Mouse (Mus musculus): ENCODE measurements around the gene Gm42372. TPM values are rescaled to one million over a fixed set of nuclear protein-coding genes. Genes with fewer than 3 reads are reported as not detected.

Gene Gm42372
- polyA plus RNA-seq, 1 experiment from 2014 or later, result 0.65 TPM

GRCm38 (mm10) chr7:17027588-17028343 lies 44.9 kb downstream of the Gm42372 start, which contains the start of gene Ppp5c:
Gene Ppp5c (minus strand): TSS chr7:17027924.
- Histone ChIP-seq H3K4me1 (ENCODE audit: control insufficient read depth, insufficient read depth, low read length) (peaks cover 21% of the 10 kb centered on the region), H3K9me3 (ENCODE audit: control insufficient read depth, low read length) (no peaks in the 10 kb centered on the region), H3K4me2 (ENCODE audit: low read depth, severe bottlenecking) (peak within 1 kb of the TSS; percentile 71), H3K4me3 (ENCODE audit: low read depth, low read length) (peak within 1 kb of the TSS; percentile 46), H3K9ac (ENCODE audit: low read length) (peak within 1 kb of the TSS; percentile 50), H3K36me3 (ENCODE audit: control insufficient read depth, insufficient read depth, low read length) (peaks cover 5% of the 10 kb centered on the region; the same call in 1 of the 2 replicates), H3K27ac (replicated peaks; ENCODE audit: low read depth, low read length) (0 out of 2 replicates have a peak within 1 kb of the TSS, but pooled peaks have one; percentile 57), H3K27me3 (ENCODE audit: control insufficient read depth, insufficient read depth, low read length) (no peaks in the 10 kb centered on the region)
- WGBS, result under 1% methylated on average over 56 of the region's 58 CpGs
- DNase-seq (ENCODE audit: low spot score), result peak; percentile 96
- ATAC-seq (ENCODE audit: insufficient number of reproducible peaks, low FRiP score, low TSS enrichment, low read depth), result peak; percentile 87

DNA sequence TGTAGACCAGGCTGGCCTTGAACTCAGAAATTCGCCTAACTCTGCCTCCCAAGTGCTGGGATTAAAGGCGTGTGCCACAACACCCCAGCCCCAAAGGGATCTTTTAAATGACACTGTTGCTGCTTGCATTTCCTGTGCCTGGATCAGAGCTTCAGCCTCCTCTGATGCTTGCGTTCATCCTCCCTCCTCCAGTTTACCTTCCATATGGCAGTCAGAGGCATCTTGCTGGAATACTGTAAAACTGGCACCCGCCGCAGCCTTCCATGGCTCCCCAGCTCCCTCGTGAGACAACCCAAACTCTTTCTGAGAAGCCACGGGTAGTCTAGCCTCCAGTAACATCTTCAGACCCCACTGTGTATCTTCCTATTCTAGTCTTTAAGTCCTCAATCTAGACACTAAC lies 46.0 kb downstream of the Gm42372 start:
- H3K4me2 ChIP-seq (ENCODE audit: low read depth, severe bottlenecking), result no peak overlapping the region
- H3K27me3 ChIP-seq (ENCODE audit: control insufficient read depth, insufficient read depth, low read length), result no peaks in the 10 kb centered on the region
- no peak overlapping the region for H3K4me3 ChIP-seq (ENCODE audit: low read depth, low read length)
- H3K4me1 ChIP-seq (ENCODE audit: control insufficient read depth, insufficient read depth, low read length), result peaks cover 20% of the 10 kb centered on the region
- DNase-seq (ENCODE audit: low spot score), result no peak
- H3K36me3 ChIP-seq (ENCODE audit: control insufficient read depth, insufficient read depth, low read length), result no peaks in the 10 kb centered on the region; the same call in 1 of the 2 replicates
- 69% methylated on average over 7 of the region's 7 CpGs for WGBS
- H3K9ac ChIP-seq (ENCODE audit: low read length), result no peak overlapping the region
- no peak for ATAC-seq (ENCODE audit: insufficient number of reproducible peaks, low FRiP score, low TSS enrichment, low read depth)
- H3K9me3 ChIP-seq (ENCODE audit: control insufficient read depth, low read length), result no peaks in the 10 kb centered on the region
- no peak overlapping the region for H3K27ac ChIP-seq (replicated peaks; ENCODE audit: low read depth, low read length)

- no peak for DNase-seq (ENCODE audit: low spot score)
- Histone ChIP-seq H3K27me3 (ENCODE audit: control insufficient read depth, insufficient read depth, low read length) (no peaks in the 10 kb centered on the region), H3K27ac (replicated peaks; ENCODE audit: low read depth, low read length) (no peak overlapping the region), H3K9me3 (ENCODE audit: control insufficient read depth, low read length) (no peaks in the 10 kb centered on the region), H3K4me2 (ENCODE audit: low read depth, severe bottlenecking) (no peak overlapping the region), H3K4me1 (ENCODE audit: control insufficient read depth, insufficient read depth, low read length) (peaks cover 13% of the 10 kb centered on the region), H3K36me3 (ENCODE audit: control insufficient read depth, insufficient read depth, low read length) (no peaks in the 10 kb centered on the region; the same call in 1 of the 2 replicates), H3K4me3 (ENCODE audit: low read depth, low read length) (no peak overlapping the region), H3K9ac (ENCODE audit: low read length) (no peak overlapping the region)
- no peak for ATAC-seq (ENCODE audit: insufficient number of reproducible peaks, low FRiP score, low TSS enrichment, low read depth)
- WGBS, result 80% methylated on average over 7 of the region's 7 CpGs
Observed at GRCm38 (mm10) chr7:17030239-17030638, 47.4 kb downstream of the Gm42372 start.

Other genes starting within 250 kb of the Gm42372 start
- gene Ap2s1, start 244.7 kb upstream of the Gm42372 start, polyA plus RNA-seq (2014; fragmentation: Nextera tagmentation; extraction: Ambion mirVana), result 261 and 266 TPM in 2 replicates
- 28.5 and 30.9 TPM in 2 replicates for gene Slc1a5, start 201.7 kb upstream of the Gm42372 start, polyA plus RNA-seq (2014; fragmentation: Nextera tagmentation; extraction: Ambion mirVana)
- 125 and 128 TPM in 2 replicates for gene Strn4, start 167.2 kb upstream of the Gm42372 start, polyA plus RNA-seq (2014; fragmentation: Nextera tagmentation; extraction: Ambion mirVana)
- gene Fkrp, start 166.4 kb upstream of the Gm42372 start, polyA plus RNA-seq (2014; fragmentation: Nextera tagmentation; extraction: Ambion mirVana), result 25.4 and 29.3 TPM in 2 replicates
- gene Prkd2, start 140.2 kb upstream of the Gm42372 start, polyA plus RNA-seq (2014; fragmentation: Nextera tagmentation; extraction: Ambion mirVana), result 16.6 and 16.8 TPM in 2 replicates
- 14.6 and 15.7 TPM in 2 replicates for gene Dact3, start 107.8 kb upstream of the Gm42372 start, polyA plus RNA-seq (2014; fragmentation: Nextera tagmentation; extraction: Ambion mirVana)
- gene Gng8, start 91.3 kb upstream of the Gm42372 start, polyA plus RNA-seq (2014; fragmentation: Nextera tagmentation; extraction: Ambion mirVana), result 13.9 and 15.9 TPM in 2 replicates
- gene Ptgir, start 76.6 kb upstream of the Gm42372 start, polyA plus RNA-seq (2014; fragmentation: Nextera tagmentation; extraction: Ambion mirVana), result 0.24 and 0.44 TPM in 2 replicates
- gene Calm3, start 59.0 kb upstream of the Gm42372 start, polyA plus RNA-seq (2014; fragmentation: Nextera tagmentation; extraction: Ambion mirVana), result 176 and 201 TPM in 2 replicates
- gene Pnmal2, start 38.4 kb upstream of the Gm42372 start, polyA plus RNA-seq (2014; fragmentation: Nextera tagmentation; extraction: Ambion mirVana), result 4.8 TPM in 2 replicates
- 2.0 and 2.1 TPM in 2 replicates for gene Pnmal1, start 23.4 kb upstream of the Gm42372 start, polyA plus RNA-seq (2014; fragmentation: Nextera tagmentation; extraction: Ambion mirVana)
- 26.4 and 33.5 TPM in 2 replicates for gene Ccdc8, start 9.6 kb downstream of the Gm42372 start, polyA plus RNA-seq (2014; fragmentation: Nextera tagmentation; extraction: Ambion mirVana)
- 134 and 140 TPM in 2 replicates for gene Ppp5c, start 44.8 kb downstream of the Gm42372 start, polyA plus RNA-seq (2014; fragmentation: Nextera tagmentation; extraction: Ambion mirVana)
- 8.9 and 9.6 TPM in 2 replicates for gene Hif3a, start 79.3 kb downstream of the Gm42372 start, polyA plus RNA-seq (2014; fragmentation: Nextera tagmentation; extraction: Ambion mirVana)
- gene Psg16, start 91.0 kb downstream of the Gm42372 start, polyA plus RNA-seq (2014; fragmentation: Nextera tagmentation; extraction: Ambion mirVana), result 0.12 and 0.24 TPM in 2 replicates
- not detected in 2 replicates for gene Ceacam3, start 167.2 kb downstream of the Gm42372 start, polyA plus RNA-seq (2014; fragmentation: Nextera tagmentation; extraction: Ambion mirVana)
- gene Psg29, start 220.4 kb downstream of the Gm42372 start, polyA plus RNA-seq (2014; fragmentation: Nextera tagmentation; extraction: Ambion mirVana), result not detected in 2 replicates